Mouse (Mus musculus) heart, embryonic 11.5 days (tissue): ENCODE data around the gene Nap1l5. TPM values are rescaled to one million over a fixed set of nuclear protein-coding genes. Genes with fewer than 3 reads are reported as not detected.

ENCODE experiments used
- ATAC-seq: fragments of 200-750 bp; cut with Nextera tagmentation; replicated peaks from 2 replicates; pipeline ENCODE4 v1.8.0; 2017; ENCODE audit warnings: moderate library complexity; ENCODE audit not compliant: insufficient number of reproducible peaks, low FRiP score, low TSS enrichment
- H3K27ac ChIP-seq: fragments of 300-500 bp; sonication (generic); 2 replicates; pipeline ENCODE4 v1.5.1; 2014; ENCODE audit warnings: mild to moderate bottlenecking, low read depth, low read length
- H3K27me3 ChIP-seq: fragments of 300-500 bp; sonication (generic); 2 replicates; pipeline ENCODE4 v1.6.1; 2014; ENCODE audit warnings: mild to moderate bottlenecking, low read length, mixed read lengths; ENCODE audit not compliant: control insufficient read depth, insufficient read depth
- H3K36me3 ChIP-seq: fragments of 300-500 bp; sonication (generic); 2 replicates; pipeline ENCODE4 v1.6.1; 2014; ENCODE audit warnings: mild to moderate bottlenecking, low read length, moderate library complexity, mixed read lengths; ENCODE audit not compliant: control insufficient read depth, insufficient read depth
- H3K4me1 ChIP-seq: fragments of 300-500 bp; sonication (generic); 2 replicates; pipeline ENCODE4 v1.6.1; 2014; ENCODE audit warnings: low read length; ENCODE audit not compliant: control insufficient read depth, insufficient read depth
- H3K4me2 ChIP-seq: fragments of 300-500 bp; sonication (generic); 2 replicates; pipeline ENCODE4 v1.6.1; 2014; ENCODE audit warnings: mild to moderate bottlenecking, moderate library complexity
- H3K4me3 ChIP-seq: fragments of 300-500 bp; sonication (generic); 2 replicates; pipeline ENCODE4 v1.5.1; 2014; ENCODE audit warnings: low read depth, low read length
- H3K9ac ChIP-seq: fragments of 300-500 bp; sonication (generic); 2 replicates; pipeline ENCODE4 v1.6.1; 2014; ENCODE audit warnings: mild to moderate bottlenecking, low read depth, low read length, moderate library complexity
- H3K9me3 ChIP-seq: fragments of 300-500 bp; sonication (generic); replicated peaks from 2 replicates; pipeline ENCODE4 v1.6.1; 2016; ENCODE audit warnings: low read length; ENCODE audit not compliant: control insufficient read depth
- WGBS: fragments of 180-500 bp; shearing (Covaris S2); extraction: QIAGEN DNeasy Blood & Tissue Kit; methylation state at CpG from one replicate; pipeline ENCODE4 v1.1.7; 2014; ENCODE audit not compliant: insufficient replicate concordance; 5-methylcytosine and 5-hydroxymethylcytosine counted together
- polyA plus RNA-seq: library from polyadenylated mRNA; unstranded; fragments of >200 nt; fragmentation: Nextera tagmentation; extraction: Ambion mirVana; gene quantifications from 2 replicates; pipeline ENCODE4 v1.2.1, GENCODE M21; 2014

Gene Nap1l5
- polyA plus RNA-seq, 1 experiment from 2014 or later = 2.2 TPM

DNA sequence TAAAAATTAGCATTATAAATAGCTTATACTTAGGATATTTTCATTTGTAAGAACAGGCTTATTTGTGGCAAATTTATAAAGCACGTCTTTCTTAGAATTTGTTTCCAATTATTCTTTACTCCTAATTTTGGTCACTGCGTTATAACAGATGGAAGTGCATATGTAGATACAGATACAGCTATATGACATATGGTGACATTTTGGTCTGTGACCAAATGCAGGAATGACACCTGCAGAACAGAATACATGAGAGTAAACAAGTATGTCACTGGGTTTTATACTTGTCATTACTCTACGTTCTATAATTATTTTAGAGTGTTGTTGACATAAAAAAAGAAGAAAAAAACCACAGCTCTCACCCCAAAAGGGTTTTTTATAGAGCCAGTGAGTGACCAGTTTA is 7.8 kb downstream of the Nap1l5 start:
- Histone ChIP-seq H3K27ac (no peak overlapping the region), H3K27me3 (no peaks in the 10 kb centered on the region), H3K36me3 (0 out of 2 replicates have a peak, but pooled peaks cover under 1% of the 10 kb centered on the region), H3K4me2 (no peak overlapping the region), H3K4me1 (no peaks in the 10 kb centered on the region), H3K4me3 (no peak overlapping the region), H3K9me3 (no peaks in the 10 kb centered on the region), H3K9ac (no peak overlapping the region)
- 86% methylated on average over 3 of the region's 3 CpGs for WGBS
- ATAC-seq = no peak

DNA sequence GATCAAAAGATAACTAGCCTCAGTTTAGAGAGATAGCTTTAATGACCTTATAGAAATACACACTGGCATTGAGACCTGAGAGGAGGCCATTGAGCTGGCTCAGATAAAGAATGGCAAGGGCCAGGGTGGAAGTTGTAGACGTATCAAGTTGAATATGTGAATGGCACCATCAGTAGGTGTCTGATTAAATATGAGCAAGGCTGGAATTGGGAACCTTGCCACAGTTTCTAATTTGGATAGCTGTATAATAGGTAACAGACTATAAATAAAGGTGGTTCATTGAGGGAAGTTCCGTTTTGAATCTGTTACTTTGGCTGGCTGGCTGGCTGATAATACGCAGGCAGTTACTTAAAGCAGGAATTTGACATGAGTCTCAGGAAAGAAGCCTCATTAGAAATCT is 10.2 kb downstream of the Nap1l5 start:
- Histone ChIP-seq H3K27me3 (no peaks in the 10 kb centered on the region), H3K4me1 (no peaks in the 10 kb centered on the region), H3K9ac (no peak overlapping the region), H3K4me3 (no peak overlapping the region), H3K36me3 (peaks cover 3% of the 10 kb centered on the region; the same call in 1 of the 2 replicates), H3K9me3 (no peaks in the 10 kb centered on the region), H3K27ac (no peak overlapping the region), H3K4me2 (no peak overlapping the region)
- 72% methylated on average over 3 of the region's 3 CpGs for WGBS
- ATAC-seq = no peak

DNA sequence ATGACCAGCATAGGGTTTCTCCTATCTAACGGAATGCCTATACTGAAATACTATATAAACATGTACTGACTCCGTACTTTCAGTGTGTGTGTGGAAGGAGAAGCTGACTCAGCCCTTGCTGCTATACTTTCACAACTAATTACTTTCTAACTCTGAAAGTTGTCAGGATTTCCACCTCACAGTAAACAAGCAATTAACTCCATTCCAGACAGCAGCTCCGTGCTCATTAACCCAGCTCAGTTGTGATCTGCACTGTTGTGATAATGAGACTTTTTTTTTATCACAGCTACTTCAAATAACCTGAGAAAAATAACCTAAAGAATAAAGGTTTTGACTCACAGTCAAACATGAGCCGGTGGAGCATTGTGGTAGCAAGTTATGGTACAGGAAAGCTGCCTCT is 11.9 kb downstream of the Nap1l5 start:
- 83% methylated on average over 4 of the region's 4 CpGs for WGBS
- Histone ChIP-seq H3K36me3 (peaks cover 3% of the 10 kb centered on the region; the same call in 1 of the 2 replicates), H3K27ac (no peak overlapping the region)

DNA sequence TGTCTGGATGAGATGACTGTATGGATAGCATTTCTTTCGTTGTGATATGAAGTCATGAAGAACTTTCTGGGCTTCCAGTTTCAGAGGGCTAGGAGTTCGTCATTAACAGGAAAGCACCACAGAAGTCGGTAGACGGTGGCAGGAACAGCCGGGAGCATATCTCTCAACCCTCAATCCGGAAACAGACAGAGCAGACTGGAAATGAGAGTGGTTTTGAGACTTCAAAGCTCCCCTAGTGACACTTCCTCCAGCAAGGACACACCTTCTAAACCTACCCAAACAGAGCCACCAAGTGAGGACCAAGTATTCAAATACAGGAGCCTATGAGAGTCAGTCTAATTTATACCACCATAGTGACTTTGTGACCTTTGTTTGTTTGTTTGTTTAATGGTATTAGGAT is 13.6 kb downstream of the Nap1l5 start:
- 67% methylated on average over 6 of the region's 6 CpGs for WGBS
- Histone ChIP-seq H3K9me3 (no peaks in the 10 kb centered on the region), H3K9ac (no peak overlapping the region), H3K4me2 (no peak overlapping the region), H3K27me3 (no peaks in the 10 kb centered on the region), H3K36me3 (peaks cover 3% of the 10 kb centered on the region; the same call in 1 of the 2 replicates), H3K4me3 (no peak overlapping the region), H3K4me1 (no peaks in the 10 kb centered on the region), H3K27ac (no peak overlapping the region)
- no peak for ATAC-seq

More for the DNA sequence above, 11.9 kb downstream of the Nap1l5 start:
- Histone ChIP-seq H3K4me2 (no peak overlapping the region), H3K4me3 (no peak overlapping the region), H3K4me1 (no peaks in the 10 kb centered on the region), H3K27me3 (no peaks in the 10 kb centered on the region), H3K9me3 (no peaks in the 10 kb centered on the region), H3K9ac (no peak overlapping the region)
- no peak for ATAC-seq

DNA sequence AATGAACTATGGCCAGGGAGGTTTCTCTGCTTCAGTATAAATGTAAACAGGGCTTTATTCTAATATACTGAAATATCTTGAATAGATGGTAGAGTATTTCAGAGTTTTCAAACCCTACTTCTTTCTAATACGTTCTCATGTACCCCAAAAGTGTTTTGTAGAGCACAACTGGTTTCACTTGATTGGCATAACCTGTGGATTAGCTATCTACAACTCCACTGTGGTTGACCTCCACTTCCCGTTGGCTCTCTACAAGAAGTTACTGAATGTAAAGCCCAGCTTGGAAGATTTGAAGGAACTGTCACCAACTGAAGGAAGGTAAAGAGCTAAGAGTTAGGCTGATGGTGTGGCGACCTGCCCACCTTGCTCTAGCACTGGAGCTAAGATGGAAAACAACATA is 17.0 kb downstream of the Nap1l5 start:
- Histone ChIP-seq H3K27ac (no peak overlapping the region), H3K4me2 (no peak overlapping the region), H3K27me3 (no peaks in the 10 kb centered on the region), H3K9me3 (no peaks in the 10 kb centered on the region), H3K36me3 (peaks cover 3% of the 10 kb centered on the region; the same call in 1 of the 2 replicates), H3K4me1 (no peaks in the 10 kb centered on the region), H3K4me3 (no peak overlapping the region), H3K9ac (no peak overlapping the region)
- 84% methylated on average over 3 of the region's 3 CpGs for WGBS
- no peak for ATAC-seq

DNA sequence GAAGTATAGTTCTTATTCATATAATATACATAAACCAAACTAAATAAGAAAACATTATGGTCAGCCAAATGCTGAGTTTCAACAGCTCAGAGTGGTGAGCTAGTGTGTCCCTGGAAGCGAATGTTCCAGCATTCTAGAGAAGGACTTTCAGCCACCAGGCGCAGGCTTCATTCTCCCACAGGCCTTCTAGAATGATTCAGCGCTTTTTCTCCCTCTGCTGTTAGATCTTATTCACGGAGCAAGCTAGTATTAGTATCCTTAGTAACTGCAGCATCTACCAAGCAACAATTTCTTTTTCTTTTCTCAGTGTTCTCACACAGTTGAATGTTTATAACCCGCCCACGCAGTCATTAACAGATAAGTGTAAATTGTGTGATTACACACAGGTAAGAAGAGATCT is 24.6 kb downstream of the Nap1l5 start:
- peaks cover 3% of the 10 kb centered on the region; the same call in 1 of the 2 replicates for H3K36me3 ChIP-seq
- ATAC-seq = no peak
- H3K4me2 ChIP-seq = no peak overlapping the region

DNA sequence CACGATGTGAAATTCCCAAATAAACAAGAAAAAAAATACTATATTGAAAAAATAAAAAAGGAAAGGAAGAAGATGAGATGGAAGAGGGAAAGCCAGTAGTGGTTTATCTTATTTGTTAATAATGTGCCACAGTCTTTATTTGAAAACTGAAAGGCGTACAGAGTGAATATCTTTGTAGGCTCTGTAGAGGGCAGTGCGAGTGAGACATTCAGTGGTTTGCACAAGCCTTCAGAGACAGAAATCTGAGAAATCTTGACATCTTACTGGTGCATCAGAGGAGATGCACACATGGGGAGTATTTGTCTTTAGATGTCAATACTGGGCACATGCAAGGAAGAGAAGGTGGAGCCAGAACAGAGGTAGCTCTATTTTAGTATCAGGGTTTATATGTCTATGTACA is 25.5 kb downstream of the Nap1l5 start:
- no peaks in the 10 kb centered on the region for H3K27me3 ChIP-seq
- WGBS = 84% methylated on average over 3 of the region's 3 CpGs
- no peak overlapping the region for H3K4me2 ChIP-seq
- no peak overlapping the region for H3K9ac ChIP-seq
- H3K4me3 ChIP-seq = no peak overlapping the region
- H3K36me3 ChIP-seq = peaks cover 3% of the 10 kb centered on the region; the same call in 1 of the 2 replicates
- no peak overlapping the region for H3K27ac ChIP-seq
- no peaks in the 10 kb centered on the region for H3K9me3 ChIP-seq
- ATAC-seq = no peak
- no peaks in the 10 kb centered on the region for H3K4me1 ChIP-seq

More for the DNA sequence above, 24.6 kb downstream of the Nap1l5 start:
- WGBS = 81% methylated on average over 6 of the region's 6 CpGs
- H3K27me3 ChIP-seq = no peaks in the 10 kb centered on the region
- H3K4me1 ChIP-seq = no peaks in the 10 kb centered on the region
- no peak overlapping the region for H3K4me3 ChIP-seq
- H3K27ac ChIP-seq = no peak overlapping the region
- no peaks in the 10 kb centered on the region for H3K9me3 ChIP-seq
- no peak overlapping the region for H3K9ac ChIP-seq

DNA sequence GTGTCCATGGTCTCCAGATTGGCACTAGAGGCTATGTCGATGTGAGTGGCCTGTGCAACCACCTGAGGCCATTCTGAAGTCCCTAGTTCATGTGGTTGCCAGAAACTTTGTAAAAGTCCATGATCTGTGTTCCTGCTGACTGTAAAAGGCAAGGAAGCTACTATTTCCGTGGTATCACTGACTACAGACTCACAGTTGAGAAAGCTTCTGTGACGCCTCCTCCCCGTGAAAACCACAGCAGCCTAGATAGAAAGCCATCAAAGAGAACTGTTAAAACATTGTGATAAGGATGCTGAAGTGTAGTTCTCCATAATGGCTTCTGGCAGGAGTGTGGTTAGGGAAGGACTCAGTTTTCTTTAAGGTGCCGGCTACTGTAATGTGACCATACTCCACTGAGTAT is 26.0 kb downstream of the Nap1l5 start:
- Histone ChIP-seq H3K27ac (no peak overlapping the region), H3K4me2 (no peak overlapping the region), H3K27me3 (no peaks in the 10 kb centered on the region), H3K9me3 (no peaks in the 10 kb centered on the region), H3K4me3 (no peak overlapping the region), H3K9ac (no peak overlapping the region), H3K4me1 (no peaks in the 10 kb centered on the region), H3K36me3 (peaks cover 3% of the 10 kb centered on the region; the same call in 1 of the 2 replicates)
- WGBS = 50% methylated on average over 5 of the region's 5 CpGs
- no peak for ATAC-seq

DNA sequence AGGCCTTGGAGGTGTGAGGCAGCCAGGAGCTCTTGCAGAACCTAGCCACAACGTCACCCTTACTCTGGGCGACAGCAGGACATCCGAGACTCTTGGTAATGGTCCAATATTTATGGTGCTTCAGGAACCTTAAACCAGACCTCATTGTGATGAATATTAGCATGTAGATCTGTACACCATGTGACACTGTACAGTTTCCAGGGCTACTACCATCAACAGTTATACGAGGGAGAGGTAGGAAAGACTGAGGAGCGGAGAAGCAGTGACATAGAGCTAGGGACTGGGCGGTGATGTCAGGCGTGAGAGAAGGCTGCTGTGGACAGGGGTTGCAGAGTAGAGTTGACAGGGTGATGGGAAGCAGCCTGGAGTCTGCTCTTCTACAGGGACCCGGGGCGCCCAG is 26.9 kb downstream of the Nap1l5 start:
- no peaks in the 10 kb centered on the region for H3K9me3 ChIP-seq
- peaks cover 3% of the 10 kb centered on the region; the same call in 1 of the 2 replicates for H3K36me3 ChIP-seq
- H3K4me2 ChIP-seq = no peak overlapping the region
- 84% methylated on average over 9 of the region's 9 CpGs for WGBS
- H3K4me1 ChIP-seq = no peaks in the 10 kb centered on the region
- H3K27me3 ChIP-seq = no peaks in the 10 kb centered on the region
- no peak overlapping the region for H3K4me3 ChIP-seq
- no peak overlapping the region for H3K27ac ChIP-seq
- no peak overlapping the region for H3K9ac ChIP-seq
- ATAC-seq = no peak
